15 mouse cellular contexts compared by ENCODE assay signal in genomic region chr10:88739074-88739473, GRCm38 (mm10). TPM values are rescaled to one million over a fixed set of nuclear protein-coding genes. Genes with fewer than 3 reads are reported as not detected.
"Had no signal": no experiment of that assay in that cellular context is flagged by ENCODE, and none has a peak within 500 bp of the region (broad histone marks: within the 10 kb centered on the region; RNA-seq: fewer than 3 reads in every experiment).

No protein-coding gene starts in this region.

RNA-seq across cellular contexts. Expression of gene Spic, which starts 54.3 kb away (rescaled TPM):
- polyA plus RNA-seq: limb, embryonic 10.5 days; limb, embryonic 11.5 days; limb, embryonic 12.5 days; limb, embryonic 13.5 days; lung, embryonic 14.5 days; midbrain, embryonic 10.5 days; midbrain, embryonic 12.5 days; midbrain, embryonic 13.5 days; midbrain, embryonic 14.5 days; midbrain, embryonic 15.5 days; midbrain, embryonic 16.5 days; midbrain, postnatal 0 days; myocyte; neural tube, embryonic 11.5 days; neural tube, embryonic 12.5 days had no signal
